Mouse (Mus musculus): ENCODE data around the gene Ccdc70.

- no peak for TF ChIP-seq CTCF (IDR thresholded peaks at IDR 0.05; ENCODE audit: low read depth)
- TF ChIP-seq EP300 (optimal IDR thresholded peaks at IDR 0.05) = no peak
Observed at GRCm38 (mm10) chr8:21995181-21995580, 25.6 kb downstream of the Ccdc70 start.
